Mouse (Mus musculus) MEL (cell line): ENCODE measurements around the gene Igfn1. TPM values are rescaled to one million over a fixed set of nuclear protein-coding genes. Genes with fewer than 3 reads are reported as not detected.

Experiments
- DNase-seq: peaks from one replicate; pipeline ENCODE4 v3.0.0; 2011; ENCODE audit warnings: low read depth, low spot score
- H3K27ac ChIP-seq: 2 replicates; pipeline ENCODE4 v1.5.1; 2012; ENCODE audit warnings: low read depth, mild to moderate bottlenecking, control low read depth, low read length, moderate library complexity; ENCODE audit not compliant: control insufficient read depth
- H3K27me3 ChIP-seq, 2 experiments: fragments of 150-350 bp in 1 of 2; sonication (generic) in 1 of 2; 2 replicates each; pipeline ENCODE4 v1.6.1; 2012; ENCODE audit warnings: low read length in 2 of 2, mild to moderate bottlenecking in 2 of 2, improper control_type of control experiment in 1 of 2, moderate library complexity in 1 of 2; ENCODE audit not compliant: insufficient read depth in 2 of 2, control insufficient read depth in 1 of 2
- H3K36me3 ChIP-seq, 2 experiments: 2 replicates each; pipeline ENCODE4 v1.6.1; 2012 to 2014; ENCODE audit warnings: low read length in 2 of 2, improper control_type of control experiment in 1 of 2, inconsistent platforms in 1 of 2, mild to moderate bottlenecking in 1 of 2; ENCODE audit not compliant: insufficient read depth in 2 of 2, control insufficient read depth in 1 of 2
- H3K4me1 ChIP-seq, 2 experiments: fragments of 150-350 bp in 1 of 2; sonication (generic) in 1 of 2; 2 replicates each; pipeline ENCODE4 v1.6.1; 2012; ENCODE audit warnings: low read length in 2 of 2, improper control_type of control experiment in 1 of 2, mild to moderate bottlenecking in 1 of 2; ENCODE audit not compliant: insufficient read depth in 2 of 2, control insufficient read depth in 1 of 2
- H3K4me3 ChIP-seq, 2 experiments: fragments of 150-350 bp in 1 of 2; sonication (generic) in 1 of 2; 2 replicates each; pipeline ENCODE4 v1.5.1; 2012; ENCODE audit warnings: low read depth in 2 of 2, low read length in 2 of 2, mild to moderate bottlenecking in 2 of 2, moderate library complexity in 2 of 2, control low read depth in 1 of 2, improper control_type of control experiment in 1 of 2; ENCODE audit not compliant: control insufficient read depth in 1 of 2, insufficient read depth in 1 of 2
- H3K79me2 ChIP-seq: 2 replicates; pipeline ENCODE4 v1.6.1; 2012; ENCODE audit warnings: mild to moderate bottlenecking, low read length, moderate library complexity; ENCODE audit not compliant: control insufficient read depth, poor library complexity, insufficient read depth
- H3K9ac ChIP-seq: 2 replicates; pipeline ENCODE4 v1.6.1; 2012; ENCODE audit warnings: low read depth, mild to moderate bottlenecking, control low read depth, low read length, moderate library complexity; ENCODE audit not compliant: control insufficient read depth, poor library complexity, severe bottlenecking
- H3K9me3 ChIP-seq: fragments of 150-350 bp; sonication (generic); replicated peaks from 2 replicates; pipeline ENCODE4 v1.6.1; 2012; ENCODE audit warnings: mild to moderate bottlenecking, low read length, improper control_type of control experiment, moderate library complexity; ENCODE audit not compliant: insufficient read depth
- CHD2 ChIP-seq: IDR thresholded peaks from 2 replicates; pipeline ENCODE4 v1.6.1; 2011; ENCODE audit warnings: low read length, improper control_type of control experiment
- CTCF ChIP-seq, 3 experiments: IDR thresholded peaks in 2 of 3; conservative IDR thresholded peaks in 1 of 3; 2 replicates each; pipeline ENCODE4 v1.5.1; 2011 to 2012; ENCODE audit warnings: low read length in 3 of 3, low read depth in 2 of 3, mild to moderate bottlenecking in 2 of 3, improper control_type of control experiment in 1 of 3, inconsistent platforms in 1 of 3, mixed read lengths in 1 of 3, moderate library complexity in 1 of 3; ENCODE audit not compliant: control insufficient read depth in 1 of 3, insufficient read depth in 1 of 3, poor library complexity in 1 of 3, severe bottlenecking in 1 of 3
- ELF1 ChIP-seq: IDR thresholded peaks from 2 replicates; pipeline ENCODE4 v1.6.1; 2014; ENCODE audit warnings: low read depth, mild to moderate bottlenecking, inconsistent platforms, low read length, improper control_type of control experiment, moderate library complexity
- EP300 ChIP-seq, 2 experiments: IDR thresholded peaks; 2 replicates each; pipeline ENCODE4 v1.6.1; 2011; ENCODE audit warnings: improper control_type of control experiment in 2 of 2, low read length in 2 of 2, low read depth in 1 of 2, mild to moderate bottlenecking in 1 of 2
- ETS1 ChIP-seq: IDR thresholded peaks from 2 replicates; pipeline ENCODE4 v1.6.1; 2012; ENCODE audit warnings: low read depth, mild to moderate bottlenecking, inconsistent platforms, low read length, improper control_type of control experiment, moderate library complexity
- GABPA ChIP-seq: IDR thresholded peaks from 2 replicates; pipeline ENCODE4 v1.6.1; 2012; ENCODE audit warnings: low read depth, mild to moderate bottlenecking, inconsistent platforms, low read length, improper control_type of control experiment, moderate library complexity
- HCFC1 ChIP-seq: IDR thresholded peaks from 2 replicates; pipeline ENCODE4 v1.6.1; 2012; ENCODE audit warnings: low read depth, mild to moderate bottlenecking, inconsistent platforms, low read length, improper control_type of control experiment, moderate library complexity
- KAT2A ChIP-seq: conservative IDR thresholded peaks from 2 replicates; pipeline ENCODE4 v1.6.1; 2012; ENCODE audit warnings: low read depth, low read length, improper control_type of control experiment, inconsistent platforms
- MAFK ChIP-seq: IDR thresholded peaks from 2 replicates; pipeline ENCODE4 v1.6.1; 2011; ENCODE audit warnings: low read depth, mild to moderate bottlenecking, low read length, improper control_type of control experiment, borderline replicate concordance
- MAX ChIP-seq: IDR thresholded peaks from 2 replicates; pipeline ENCODE4 v1.6.1; 2011; ENCODE audit warnings: low read length, improper control_type of control experiment
- MAZ ChIP-seq: IDR thresholded peaks from 2 replicates; pipeline ENCODE4 v1.6.1; 2012; ENCODE audit warnings: low read depth, mild to moderate bottlenecking, inconsistent platforms, low read length, improper control_type of control experiment
- MXI1 ChIP-seq: IDR thresholded peaks from 2 replicates; pipeline ENCODE4 v1.6.1; 2011; ENCODE audit warnings: mild to moderate bottlenecking, low read depth, low read length, improper control_type of control experiment
- MYC ChIP-seq: IDR thresholded peaks from 2 replicates; pipeline ENCODE4 v1.6.1; 2011; ENCODE audit warnings: low read depth, mild to moderate bottlenecking, low read length, improper control_type of control experiment, moderate library complexity
- NELFE ChIP-seq: IDR thresholded peaks from 2 replicates; pipeline ENCODE4 v1.6.1; 2011; ENCODE audit warnings: low read depth, low read length, improper control_type of control experiment
- POLR2A ChIP-seq, 2 experiments: IDR thresholded peaks; 2 replicates each; pipeline ENCODE4 v1.6.1; 2011 to 2012; ENCODE audit warnings: low read length in 2 of 2, mild to moderate bottlenecking in 2 of 2, control low read depth in 1 of 2, improper control_type of control experiment in 1 of 2, low read depth in 1 of 2, moderate library complexity in 1 of 2; ENCODE audit not compliant: control insufficient read depth in 1 of 2, insufficient read depth in 1 of 2, poor library complexity in 1 of 2
- RAD21 ChIP-seq: IDR thresholded peaks from 2 replicates; pipeline ENCODE4 v1.6.1; 2011; ENCODE audit warnings: mild to moderate bottlenecking, low read depth, low read length, improper control_type of control experiment
- SIN3A ChIP-seq: IDR thresholded peaks from 2 replicates; pipeline ENCODE4 v1.6.1; 2012; ENCODE audit warnings: low read length, improper control_type of control experiment, inconsistent platforms
- TAL1 ChIP-seq: IDR thresholded peaks from 2 replicates; pipeline ENCODE4 v1.6.1; 2012; ENCODE audit warnings: mild to moderate bottlenecking, inconsistent platforms, low read length, moderate library complexity, mixed read lengths
- TBP ChIP-seq: IDR thresholded peaks from 2 replicates; pipeline ENCODE4 v1.8.0; 2011; ENCODE audit warnings: low read depth, low read length, improper control_type of control experiment
- TCF12 ChIP-seq: IDR thresholded peaks from 2 replicates; pipeline ENCODE4 v1.6.1; 2014; ENCODE audit warnings: low read depth, mild to moderate bottlenecking, inconsistent platforms, low read length, improper control_type of control experiment, moderate library complexity
- ZC3H11A ChIP-seq: IDR thresholded peaks from 2 replicates; pipeline ENCODE4 v1.6.1; 2012; ENCODE audit warnings: low read depth, mild to moderate bottlenecking, inconsistent platforms, low read length, improper control_type of control experiment
- ZKSCAN1 ChIP-seq: IDR thresholded peaks from 2 replicates; pipeline ENCODE4 v1.6.1; 2012; ENCODE audit warnings: low read depth, mild to moderate bottlenecking, inconsistent platforms, low read length, improper control_type of control experiment, moderate library complexity
- ZNF384 ChIP-seq: IDR thresholded peaks from 2 replicates; pipeline ENCODE4 v1.6.1; 2012; ENCODE audit warnings: low read depth, mild to moderate bottlenecking, inconsistent platforms, low read length, improper control_type of control experiment
- polyA plus RNA-seq, 2 experiments: library from polyadenylated mRNA; stranded (reverse) in 1 of 2; unstranded in 1 of 2; fragments of >175 nt in 1 of 2; fragments of >200 nt in 1 of 2; gene quantifications; 2 replicates each; pipeline versions ENCODE4 v1.2.1 to v1.2.4; 2012; ENCODE audit warnings: low replicate concordance in 2 of 2, low read depth in 1 of 2; ENCODE audit not compliant: insufficient read length in 2 of 2, insufficient read depth in 1 of 2, missing spikeins in 1 of 2
- total RNA-seq: library from RNA; depleted of rRNA; stranded (reverse); fragments of 300-350 nt; gene quantifications from 2 replicates; pipeline ENCODE4 v1.2.3, GENCODE M21; 2012

The Igfn1 gene
- total and polyA plus RNA-seq, 3 experiments: 0.14 to 0.15 TPM; not detected in 1

DNA sequence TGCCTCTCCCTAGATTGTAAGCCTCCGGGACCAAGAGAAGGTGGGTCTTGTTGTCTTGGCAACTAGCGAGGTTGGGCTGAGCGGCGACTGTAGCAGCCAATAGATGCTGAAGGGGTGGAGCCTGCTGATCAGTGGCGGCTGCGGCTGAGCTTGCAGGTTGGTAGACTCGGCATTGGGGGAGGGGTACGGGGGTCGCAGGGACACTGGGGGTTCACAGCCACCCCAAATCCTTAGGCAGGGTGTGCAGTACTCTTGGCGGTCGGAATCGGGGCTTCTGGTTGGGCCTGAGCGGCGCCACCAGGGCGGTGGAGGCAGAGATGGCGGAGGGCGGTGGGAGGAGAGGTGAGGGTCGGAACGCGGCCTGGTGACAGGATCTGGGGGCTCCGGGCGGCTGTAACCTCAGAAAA is 11.8 kb upstream of the Igfn1 start:
- TF ChIP-seq GABPA: 0 out of 2 replicates have a peak, but pooled peaks have one; percentile 7
- peak; percentile 44; the same call in 1 of the 2 replicates for TF ChIP-seq HCFC1
- no peak for TF ChIP-seq RAD21
- peak; percentile 51 for TF ChIP-seq MXI1
- TF ChIP-seq MAX: no peak
- TF ChIP-seq CHD2: peak; percentile 73
- no peak for TF ChIP-seq ZC3H11A
- peak; percentile 80 for TF ChIP-seq ELF1
- no peak; the same call in 1 of the 2 replicates for TF ChIP-seq SIN3A
- TF ChIP-seq POLR2A (IDR thresholded peaks at IDR 0.05; ENCODE audit: control insufficient read depth in 1 of 2, insufficient read depth in 1 of 2, low read depth in 1 of 2, low read length in 2 of 2, poor library complexity in 1 of 2): peak in 1 of 2 experiments; percentile 50; a peak in 1 of 4 replicates
- TF ChIP-seq NELFE: peak; percentile 46
- peak; percentile 26 for TF ChIP-seq TCF12
- H3K9me3 ChIP-seq: no peaks in the 10 kb centered on the region
- H3K27ac ChIP-seq: peak overlapping the region; percentile 71
- peaks cover 5% of the 10 kb centered on the region; the same call in 1 of the 2 replicates for H3K79me2 ChIP-seq
- H3K36me3 ChIP-seq: peaks cover 2 to 26% of the 10 kb centered on the region in 2 experiments; a peak in 3 of 4 replicates
- H3K27me3 ChIP-seq: no peaks in the 10 kb centered on the region
- H3K4me3 ChIP-seq: peak overlapping the region; percentile 89 to 97
- H3K4me1 ChIP-seq: peaks cover 17 to 26% of the 10 kb centered on the region in 2 experiments
- H3K9ac ChIP-seq: peak overlapping the region; percentile 87
- DNase-seq: peak; percentile 94

- H3K9ac ChIP-seq: peak overlapping the region; percentile 70
- no peak for DNase-seq
Observed at GRCm38 (mm10) chr1:136017307-136017706, 11.2 kb upstream of the Igfn1 start.

GRCm38 (mm10) chr1:136014796-136015502 is 8.8 kb upstream of the Igfn1 start:
- peak; percentile 54 for DNase-seq
- H3K9ac ChIP-seq: no peak overlapping the region
- no peak overlapping the region for H3K4me3 ChIP-seq
- peaks cover under 1 to 37% of the 10 kb centered on the region in 2 experiments; a peak in 3 of 4 replicates for H3K36me3 ChIP-seq
- H3K27me3 ChIP-seq: no peaks in the 10 kb centered on the region
- peak overlapping the region; percentile 80 for H3K27ac ChIP-seq
- no peaks in the 10 kb centered on the region for H3K9me3 ChIP-seq
- peaks cover 5% of the 10 kb centered on the region; the same call in 1 of the 2 replicates for H3K79me2 ChIP-seq
- peaks cover 20 to 41% of the 10 kb centered on the region in 2 experiments for H3K4me1 ChIP-seq
- peak; percentile 75 for TF ChIP-seq TAL1
- TF ChIP-seq ZKSCAN1: no peak
- TF ChIP-seq MAFK: peak; percentile 56; the same call in 1 of the 2 replicates
- TF ChIP-seq ETS1: peak; percentile 84
- peak; percentile 98 for TF ChIP-seq TCF12
- 0 out of 2 replicates have a peak, but pooled peaks have one; percentile 33 for TF ChIP-seq MXI1
- peak; percentile 24; the same call in 1 of the 2 replicates for TF ChIP-seq KAT2A
- TF ChIP-seq EP300 (IDR thresholded peaks at IDR 0.05; ENCODE audit: low read depth in 1 of 2, low read length in 2 of 2): peak; percentile 95 to 97
- TF ChIP-seq ZNF384: peak; percentile 89
- TF ChIP-seq CHD2: no peak; the same call in 1 of the 2 replicates
- 0 out of 2 replicates have a peak, but pooled peaks have one; percentile 44 for TF ChIP-seq MYC
- TF ChIP-seq HCFC1: 0 out of 2 replicates have a peak, but pooled peaks have one; percentile 21
- 0 out of 2 replicates have a peak, but pooled peaks have one; percentile 36 for TF ChIP-seq MAZ
- TF ChIP-seq CTCF (IDR thresholded peaks at IDR 0.05 in 2 of 3, conservative IDR thresholded peaks at IDR 0.05 in 1 of 3; ENCODE audit: control insufficient read depth in 1 of 3, insufficient read depth in 1 of 3, low read depth in 2 of 3, low read length in 3 of 3, poor library complexity in 1 of 3, severe bottlenecking in 1 of 3): no peak

More at GRCm38 (mm10) chr1:136017307-136017706, 11.2 kb upstream of the Igfn1 start:
- H3K4me3 ChIP-seq: peak overlapping the region; percentile 89 to 97
- TF ChIP-seq MAX (0 out of 2 replicates have a peak, but pooled peaks have one; percentile 18), MYC (no peak), TBP (no peak), ZKSCAN1 (no peak)
- TF ChIP-seq, all 39 proteins: peak for 1
- Histone ChIP-seq H3K9me3 (no peaks in the 10 kb centered on the region), H3K36me3 (peaks cover 2 to 28% of the 10 kb centered on the region in 2 experiments; a peak in 3 of 4 replicates), H3K27me3 (no peaks in the 10 kb centered on the region), H3K4me1 (peaks cover 20 to 26% of the 10 kb centered on the region in 2 experiments), H3K27ac (peak overlapping the region; percentile 71), H3K79me2 (peaks cover 5% of the 10 kb centered on the region; the same call in 1 of the 2 replicates)
